Mouse (Mus musculus): ENCODE measurements around the gene Mpc2. TPM values are rescaled to one million over a fixed set of nuclear protein-coding genes. Genes with fewer than 3 reads are reported as not detected.

Mpc2 gene
- polyA plus RNA-seq, 1 experiment = 115 TPM

DNA sequence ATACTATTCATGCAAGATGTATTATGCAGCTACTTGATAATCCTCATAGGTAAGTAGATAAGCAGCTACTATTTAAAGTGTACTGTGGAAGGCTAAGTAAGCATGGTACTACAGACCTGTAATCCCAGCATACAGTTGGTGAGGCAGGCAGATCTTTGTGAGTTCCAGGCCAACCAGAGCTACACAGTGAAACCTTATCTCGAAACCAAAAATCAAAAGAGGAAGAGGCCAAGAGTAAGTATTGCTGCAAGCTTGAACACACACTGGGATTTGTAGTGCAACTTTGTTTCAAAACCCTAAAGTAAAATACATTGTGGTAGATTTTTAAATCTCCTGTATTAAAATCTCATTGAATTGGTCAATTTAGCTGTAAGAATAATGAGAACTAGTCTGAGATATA is 11.1 kb downstream of the Mpc2 start:
- no peak for TF ChIP-seq GATA1 (IDR thresholded peaks at IDR 0.05; ENCODE audit: low read length)

DNA sequence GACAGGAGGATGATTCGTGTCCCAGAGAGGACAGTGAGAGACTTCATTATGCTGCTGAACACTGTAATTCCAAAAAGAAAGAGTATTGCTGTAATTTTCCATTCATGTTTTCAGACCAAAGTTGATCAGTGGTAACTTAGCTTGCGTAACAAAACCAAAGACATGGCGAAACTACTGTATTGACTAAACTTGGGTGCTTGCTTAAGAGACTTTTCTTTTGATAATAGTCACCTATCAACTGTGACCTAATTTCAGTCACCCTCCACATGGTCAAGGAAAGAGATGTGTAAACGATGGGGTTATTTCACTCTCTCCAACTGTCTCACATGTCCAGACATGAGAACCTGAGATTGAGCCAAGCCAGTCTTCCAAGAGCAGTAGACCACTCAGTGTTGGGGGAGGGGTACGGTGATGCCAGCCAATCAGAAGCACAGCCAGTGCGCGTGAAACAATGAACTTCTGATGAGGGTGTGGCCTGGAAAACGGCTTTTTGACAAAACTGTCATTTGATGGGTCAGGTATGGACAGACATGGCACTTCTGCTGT is 24.3 kb downstream of the Mpc2 start, which contains the start of gene Adcy10:
Adcy10 (plus strand) TSS at position 496 of the 546 bp plus-strand sequence.
- no peak for TF ChIP-seq GATA1 (IDR thresholded peaks at IDR 0.05; ENCODE audit: low read length)

DNA sequence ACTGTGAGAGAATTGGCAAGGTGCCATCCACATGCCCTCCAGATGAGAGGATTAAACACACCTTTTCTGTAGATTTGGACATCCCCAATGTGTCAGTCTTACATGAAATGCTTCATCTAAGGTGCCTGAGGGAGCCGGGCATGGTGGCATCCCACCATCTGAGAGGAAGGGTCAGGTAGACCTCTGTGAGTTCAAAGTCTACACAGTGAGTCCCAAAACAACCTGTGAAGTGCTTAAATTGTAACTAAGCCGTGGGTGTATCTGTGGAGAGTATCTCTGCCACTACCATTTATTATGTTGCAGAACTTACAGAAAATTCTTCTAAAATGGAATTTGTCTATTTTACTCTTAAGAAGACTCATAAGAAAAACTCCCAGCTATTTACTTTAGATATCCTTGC is 25.7 kb downstream of the Mpc2 start:
- TF ChIP-seq GATA1 (IDR thresholded peaks at IDR 0.05; ENCODE audit: low read length) = no peak

DNA sequence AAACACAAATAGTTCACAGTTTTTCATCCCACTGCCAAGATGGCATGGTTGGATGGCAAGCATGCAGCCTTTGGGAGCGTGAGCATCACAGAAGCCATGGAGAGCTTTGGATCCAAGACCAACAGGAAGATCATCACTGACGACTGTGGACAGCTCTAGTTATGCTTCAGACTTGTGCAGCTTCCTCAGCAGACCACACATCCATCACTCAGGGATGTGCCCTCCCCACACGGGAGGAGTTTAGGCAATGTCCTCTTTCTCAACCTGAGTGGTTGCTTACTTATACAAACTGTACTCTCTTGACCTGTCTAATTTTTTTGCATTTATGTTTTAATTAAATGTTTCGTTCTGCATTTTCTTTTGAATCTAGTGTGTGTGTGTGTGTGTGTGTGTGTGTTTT is 28.8 kb downstream of the Mpc2 start:
- no peak for TF ChIP-seq GATA1 (IDR thresholded peaks at IDR 0.05; ENCODE audit: low read length)

DNA sequence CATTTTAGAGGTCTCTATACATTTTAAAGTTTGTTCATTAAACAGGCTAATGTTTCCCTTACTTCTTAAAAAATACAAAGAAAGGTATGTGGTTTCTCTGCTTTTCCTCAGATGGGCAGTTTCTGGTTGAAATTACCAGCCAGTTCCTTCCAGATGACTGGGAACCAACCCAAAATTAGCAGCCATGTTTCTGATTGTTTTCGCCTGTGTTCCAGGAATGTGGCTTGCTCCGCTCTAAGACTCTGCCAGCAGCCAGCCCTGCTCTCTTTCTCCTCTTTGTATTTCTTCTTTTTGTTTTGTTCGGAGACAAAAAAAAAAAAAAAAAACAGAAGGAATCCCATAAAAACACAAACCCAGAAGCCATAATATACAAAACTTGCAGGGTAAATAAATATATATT is 38.4 kb downstream of the Mpc2 start:
- no peak for TF ChIP-seq GATA1 (IDR thresholded peaks at IDR 0.05; ENCODE audit: low read length)

DNA sequence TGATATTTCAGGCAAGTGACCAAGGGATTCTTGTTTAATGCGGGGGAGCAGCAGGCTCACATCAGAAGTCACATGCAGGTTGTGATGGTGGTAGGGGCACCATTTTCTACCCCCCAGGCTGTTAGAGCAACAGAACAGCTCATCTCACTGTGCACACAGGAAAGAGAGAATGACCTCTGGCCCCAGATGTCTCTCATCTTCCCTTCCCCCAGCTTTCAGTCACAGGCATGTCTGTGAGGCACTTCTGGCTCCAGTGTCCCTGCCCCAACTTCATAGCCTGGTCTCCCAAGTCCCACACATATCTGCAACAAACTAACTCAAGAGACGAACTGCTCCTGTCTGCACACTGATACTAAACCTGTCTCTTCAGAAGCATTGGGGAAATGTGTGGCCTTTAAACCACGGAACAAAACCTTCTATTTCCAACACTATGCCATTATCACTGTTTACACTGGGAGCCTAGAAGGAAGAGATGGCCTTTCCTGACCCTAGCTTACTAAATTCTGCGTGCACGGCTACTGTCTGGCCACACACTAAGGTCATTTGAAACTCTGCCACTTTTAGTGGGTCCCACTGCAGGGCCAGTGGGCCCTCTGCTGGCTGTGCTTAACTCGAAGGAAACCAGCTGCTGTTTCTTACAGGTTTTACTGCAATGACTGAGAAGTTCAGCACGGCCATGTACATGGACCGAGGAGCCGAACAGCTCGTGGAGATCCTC is 43.0 kb downstream of the Mpc2 start:
- no peak for TF ChIP-seq GATA1 (IDR thresholded peaks at IDR 0.05; ENCODE audit: low read length)

DNA sequence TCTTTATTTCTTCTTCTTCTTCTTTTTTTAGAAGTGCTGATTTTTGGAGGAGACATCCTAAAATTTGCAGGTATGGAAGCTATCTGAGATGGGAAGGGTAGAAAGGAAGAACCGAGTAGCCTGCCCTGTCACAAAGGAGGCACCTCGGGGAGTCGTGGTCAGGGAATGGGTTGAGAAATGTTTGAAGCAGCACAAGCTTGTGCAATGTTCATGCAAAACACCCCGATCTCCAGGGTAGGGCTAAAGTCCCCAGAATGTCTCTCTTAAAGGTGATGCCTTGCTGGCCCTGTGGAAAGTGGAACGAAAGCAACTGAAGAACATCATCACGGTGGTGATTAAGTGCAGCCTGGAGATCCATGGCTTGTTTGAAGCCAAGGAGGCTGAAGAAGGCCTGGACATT is 45.9 kb downstream of the Mpc2 start:
- no peak for TF ChIP-seq GATA1 (IDR thresholded peaks at IDR 0.05; ENCODE audit: low read length)

DNA sequence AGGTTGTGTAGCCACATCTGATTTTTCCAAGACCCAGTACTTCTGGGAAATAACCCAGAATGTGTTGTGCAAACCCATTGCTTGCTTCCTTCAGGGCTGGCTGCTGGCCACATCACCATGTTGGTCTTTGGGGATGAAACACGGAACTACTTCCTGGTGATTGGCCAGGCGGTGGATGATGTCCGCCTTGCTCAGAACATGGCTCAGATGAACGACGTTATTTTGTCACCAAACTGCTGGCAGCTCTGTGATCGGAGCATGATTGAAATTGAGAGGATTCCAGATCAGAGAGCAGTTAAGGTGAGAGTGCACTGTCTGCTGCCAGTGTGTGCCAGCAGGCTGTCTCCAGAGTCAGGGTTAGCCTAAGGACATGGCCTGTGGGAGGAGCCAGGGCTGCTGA is 49.7 kb downstream of the Mpc2 start:
- TF ChIP-seq GATA1 (IDR thresholded peaks at IDR 0.05; ENCODE audit: low read length) = no peak

DNA sequence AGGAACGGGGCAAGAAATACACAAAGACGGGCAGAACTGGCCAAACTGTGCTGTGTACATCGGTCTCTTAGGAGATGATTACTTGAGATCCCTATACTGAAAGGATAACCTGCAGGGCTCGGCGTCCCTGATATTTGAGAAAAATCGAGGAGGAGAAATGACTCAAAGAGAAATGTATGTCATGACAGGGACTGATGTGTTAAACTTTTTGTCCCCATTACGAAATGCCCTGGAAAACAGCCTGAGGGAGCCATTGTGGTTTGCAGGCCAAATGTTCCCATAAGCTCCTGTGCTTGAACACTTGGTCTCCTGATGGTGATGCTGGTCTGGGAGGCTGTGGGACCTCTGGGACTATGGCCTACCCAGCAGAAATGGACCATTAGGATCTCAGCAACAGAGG is 60.3 kb downstream of the Mpc2 start:
- TF ChIP-seq GATA1 (IDR thresholded peaks at IDR 0.05; ENCODE audit: low read length) = no peak

Other genes with a start within 250 kb of the Mpc2 start
- gene Tiprl, start 223.6 kb upstream of the Mpc2 start, polyA plus RNA-seq (2012) = 16.0 and 18.8 TPM in 2 replicates
- not detected in 2 replicates for gene Gpr161, start 164.8 kb upstream of the Mpc2 start, polyA plus RNA-seq (2012)
- 55.7 and 77.8 TPM in 2 replicates for gene Dcaf6, start 162 bp upstream of the Mpc2 start, polyA plus RNA-seq (2012)
- not detected in 2 replicates for gene Adcy10, start 24.5 kb downstream of the Mpc2 start, polyA plus RNA-seq (2012)
- gene Mpzl1, start 173.9 kb downstream of the Mpc2 start, polyA plus RNA-seq (2012) = 4.2 and 8.3 TPM in 2 replicates
- 5.5 and 6.9 TPM in 2 replicates for gene Rcsd1, start 249.1 kb downstream of the Mpc2 start, polyA plus RNA-seq (2012)